Mouse (Mus musculus): Measurements from ENCODE around the gene Syt16. TPM values are rescaled to one million over a fixed set of nuclear protein-coding genes. Genes with fewer than 3 reads are reported as not detected.

Syt16 gene
- polyA plus RNA-seq (2014; fragmentation: Nextera tagmentation; extraction: Ambion mirVana) = 0.13 and 0.23 TPM in 2 replicates

GRCm38 (mm10) chr12:73997297-73998127 is at the start of gene Syt16:
TSS of gene Syt16 (plus strand) at chr12:73997661.
- peak within 1 kb of the TSS; percentile 58 to 61 for H3K4me3 ChIP-seq (ENCODE audit: control insufficient read depth in 1 of 2, insufficient read depth in 1 of 2, low read depth in 1 of 2, low read length in 2 of 2)
- no peak for ATAC-seq (ENCODE audit: insufficient number of reproducible peaks, insufficient read depth, low FRiP score, low read depth)
- H3K4me2 ChIP-seq (ENCODE audit: low read length) = peak within 1 kb of the TSS; percentile 98
- 2% methylated on average over 57 of the region's 67 CpGs for WGBS
- H3K9ac ChIP-seq (ENCODE audit: low read length) = peak within 1 kb of the TSS; percentile 71
- H3K27me3 ChIP-seq (ENCODE audit: control insufficient read depth, insufficient read depth, low read length) = peaks cover 35% of the 10 kb centered on the region
- no peak within 1 kb of the TSS for H3K27ac ChIP-seq (replicated peaks in 1 of 2; ENCODE audit: control insufficient read depth in 1 of 2, insufficient read depth in 1 of 2, low read depth in 2 of 2, low read length in 2 of 2)
- no peaks in the 10 kb centered on the region for H3K9me3 ChIP-seq (ENCODE audit: control insufficient read depth, low read length)
- H3K4me1 ChIP-seq (ENCODE audit: control insufficient read depth in 2 of 2, insufficient read depth in 2 of 2, low read length in 2 of 2) = peaks cover 2 to 4% of the 10 kb centered on the region in 2 experiments; a peak in 1 of 4 replicates
- no peaks in the 10 kb centered on the region for H3K36me3 ChIP-seq (ENCODE audit: control insufficient read depth, insufficient read depth, low read length)

- Histone ChIP-seq H3K27ac (replicated peaks in 1 of 2; ENCODE audit: control insufficient read depth in 1 of 2, insufficient read depth in 1 of 2, low read depth in 2 of 2, low read length in 2 of 2) (peak overlapping the region; percentile 66 to 85), H3K9me3 (ENCODE audit: control insufficient read depth, low read length) (no peaks in the 10 kb centered on the region), H3K4me3 (ENCODE audit: control insufficient read depth in 1 of 2, insufficient read depth in 1 of 2, low read depth in 1 of 2, low read length in 2 of 2) (peak overlapping the region; percentile 22 to 52; a peak in 3 of 4 replicates), H3K27me3 (ENCODE audit: control insufficient read depth, insufficient read depth, low read length) (no peaks in the 10 kb centered on the region), H3K36me3 (ENCODE audit: control insufficient read depth, insufficient read depth, low read length) (peaks cover 40% of the 10 kb centered on the region), H3K4me2 (ENCODE audit: low read length) (peak overlapping the region; percentile 76), H3K9ac (ENCODE audit: low read length) (peak overlapping the region; percentile 81), H3K4me1 (ENCODE audit: control insufficient read depth in 2 of 2, insufficient read depth in 2 of 2, low read length in 2 of 2) (peaks cover 4 to 13% of the 10 kb centered on the region in 2 experiments)
- 59% methylated on average over 4 of the region's 4 CpGs for WGBS
- no peak for ATAC-seq (ENCODE audit: insufficient number of reproducible peaks, insufficient read depth, low FRiP score, low read depth)
Observed at GRCm38 (mm10) chr12:73948415-73948814, 49.0 kb upstream of the Syt16 start.

- Histone ChIP-seq H3K9me3 (ENCODE audit: control insufficient read depth, low read length) (no peaks in the 10 kb centered on the region), H3K27me3 (ENCODE audit: control insufficient read depth, insufficient read depth, low read length) (no peaks in the 10 kb centered on the region), H3K36me3 (ENCODE audit: control insufficient read depth, insufficient read depth, low read length) (peaks cover 29% of the 10 kb centered on the region), H3K4me3 (ENCODE audit: control insufficient read depth in 1 of 2, insufficient read depth in 1 of 2, low read depth in 1 of 2, low read length in 2 of 2) (peak overlapping the region; percentile 49 to 52), H3K4me1 (ENCODE audit: control insufficient read depth in 2 of 2, insufficient read depth in 2 of 2, low read length in 2 of 2) (peaks cover 7 to 23% of the 10 kb centered on the region in 2 experiments), H3K9ac (ENCODE audit: low read length) (peak overlapping the region; percentile 81), H3K27ac (replicated peaks in 1 of 2; ENCODE audit: control insufficient read depth in 1 of 2, insufficient read depth in 1 of 2, low read depth in 2 of 2, low read length in 2 of 2) (peak overlapping the region; percentile 81 to 85), H3K4me2 (ENCODE audit: low read length) (peak overlapping the region; percentile 76)
- peak; percentile 79 for ATAC-seq (ENCODE audit: insufficient number of reproducible peaks, insufficient read depth, low FRiP score, low read depth)
- WGBS = 5% methylated on average over 46 of the region's 46 CpGs
Observed at GRCm38 (mm10) chr12:73949318-73950058, 48.0 kb upstream of the Syt16 start.

- Histone ChIP-seq H3K36me3 (ENCODE audit: control insufficient read depth, insufficient read depth, low read length) (peaks cover 1% of the 10 kb centered on the region), H3K27me3 (ENCODE audit: control insufficient read depth, insufficient read depth, low read length) (no peaks in the 10 kb centered on the region), H3K27ac (replicated peaks in 1 of 2; ENCODE audit: control insufficient read depth in 1 of 2, insufficient read depth in 1 of 2, low read depth in 2 of 2, low read length in 2 of 2) (peak overlapping the region; percentile 62 to 69), H3K4me1 (ENCODE audit: control insufficient read depth in 2 of 2, insufficient read depth in 2 of 2, low read length in 2 of 2) (peaks cover 7 to 32% of the 10 kb centered on the region in 2 experiments), H3K4me2 (ENCODE audit: low read length) (peak overlapping the region; percentile 75), H3K9ac (ENCODE audit: low read length) (peak overlapping the region; percentile 74), H3K9me3 (ENCODE audit: control insufficient read depth, low read length) (no peaks in the 10 kb centered on the region), H3K4me3 (ENCODE audit: control insufficient read depth in 1 of 2, insufficient read depth in 1 of 2, low read depth in 1 of 2, low read length in 2 of 2) (peak overlapping the region; percentile 39 to 40)
- 7% methylated on average over 15 of the region's 15 CpGs for WGBS
- peak; percentile 37; the same call in 1 of the 2 replicates for ATAC-seq (ENCODE audit: insufficient number of reproducible peaks, insufficient read depth, low FRiP score, low read depth)
Observed at GRCm38 (mm10) chr12:73952879-73953278, 44.6 kb upstream of the Syt16 start.

GRCm38 (mm10) chr12:73953420-73954186 is 43.9 kb upstream of the Syt16 start:
- peaks cover 7 to 32% of the 10 kb centered on the region in 2 experiments for H3K4me1 ChIP-seq (ENCODE audit: control insufficient read depth in 2 of 2, insufficient read depth in 2 of 2, low read length in 2 of 2)
- no peaks in the 10 kb centered on the region for H3K9me3 ChIP-seq (ENCODE audit: control insufficient read depth, low read length)
- H3K27ac ChIP-seq (replicated peaks in 1 of 2; ENCODE audit: control insufficient read depth in 1 of 2, insufficient read depth in 1 of 2, low read depth in 2 of 2, low read length in 2 of 2) = peak overlapping the region in 1 of 2 experiments; percentile 69; a peak in 2 of 4 replicates
- peak overlapping the region; percentile 75 for H3K4me2 ChIP-seq (ENCODE audit: low read length)
- no peaks in the 10 kb centered on the region for H3K27me3 ChIP-seq (ENCODE audit: control insufficient read depth, insufficient read depth, low read length)
- 30% methylated on average over 14 of the region's 14 CpGs for WGBS
- no peaks in the 10 kb centered on the region for H3K36me3 ChIP-seq (ENCODE audit: control insufficient read depth, insufficient read depth, low read length)
- H3K9ac ChIP-seq (ENCODE audit: low read length) = peak overlapping the region; percentile 74
- no peak for ATAC-seq (ENCODE audit: insufficient number of reproducible peaks, insufficient read depth, low FRiP score, low read depth)
- peak overlapping the region; percentile 39 to 40 for H3K4me3 ChIP-seq (ENCODE audit: control insufficient read depth in 1 of 2, insufficient read depth in 1 of 2, low read depth in 1 of 2, low read length in 2 of 2)

- Histone ChIP-seq H3K4me3 (ENCODE audit: control insufficient read depth in 1 of 2, insufficient read depth in 1 of 2, low read depth in 1 of 2, low read length in 2 of 2) (no peak overlapping the region), H3K27me3 (ENCODE audit: control insufficient read depth, insufficient read depth, low read length) (no peaks in the 10 kb centered on the region), H3K4me2 (ENCODE audit: low read length) (no peak overlapping the region), H3K36me3 (ENCODE audit: control insufficient read depth, insufficient read depth, low read length) (no peaks in the 10 kb centered on the region), H3K9me3 (ENCODE audit: control insufficient read depth, low read length) (no peaks in the 10 kb centered on the region), H3K9ac (ENCODE audit: low read length) (no peak overlapping the region), H3K27ac (replicated peaks in 1 of 2; ENCODE audit: control insufficient read depth in 1 of 2, insufficient read depth in 1 of 2, low read depth in 2 of 2, low read length in 2 of 2) (peak overlapping the region; percentile 43 to 45; a peak in 3 of 4 replicates), H3K4me1 (ENCODE audit: control insufficient read depth in 2 of 2, insufficient read depth in 2 of 2, low read length in 2 of 2) (peaks cover 7 to 29% of the 10 kb centered on the region in 2 experiments)
- no peak for ATAC-seq (ENCODE audit: insufficient number of reproducible peaks, insufficient read depth, low FRiP score, low read depth)
- 39% methylated on average over 5 of the region's 5 CpGs for WGBS
Observed at GRCm38 (mm10) chr12:73954785-73955184, 42.7 kb upstream of the Syt16 start.

GRCm38 (mm10) chr12:73957676-73958075 is 39.8 kb upstream of the Syt16 start:
- H3K36me3 ChIP-seq (ENCODE audit: control insufficient read depth, insufficient read depth, low read length) = no peaks in the 10 kb centered on the region
- WGBS = 92% methylated on average over 3 of the region's 3 CpGs
- no peak for ATAC-seq (ENCODE audit: insufficient number of reproducible peaks, insufficient read depth, low FRiP score, low read depth)
- no peaks in the 10 kb centered on the region for H3K27me3 ChIP-seq (ENCODE audit: control insufficient read depth, insufficient read depth, low read length)
- no peak overlapping the region for H3K4me3 ChIP-seq (ENCODE audit: control insufficient read depth in 1 of 2, insufficient read depth in 1 of 2, low read depth in 1 of 2, low read length in 2 of 2)
- no peak overlapping the region for H3K9ac ChIP-seq (ENCODE audit: low read length)
- H3K27ac ChIP-seq (replicated peaks in 1 of 2; ENCODE audit: control insufficient read depth in 1 of 2, insufficient read depth in 1 of 2, low read depth in 2 of 2, low read length in 2 of 2) = no peak overlapping the region
- H3K9me3 ChIP-seq (ENCODE audit: control insufficient read depth, low read length) = no peaks in the 10 kb centered on the region
- peaks cover 6 to 27% of the 10 kb centered on the region in 2 experiments for H3K4me1 ChIP-seq (ENCODE audit: control insufficient read depth in 2 of 2, insufficient read depth in 2 of 2, low read length in 2 of 2)
- H3K4me2 ChIP-seq (ENCODE audit: low read length) = no peak overlapping the region

Measured in heart, embryonic 14.5 days (tissue).